Mouse (Mus musculus) gastrocnemius, postnatal 10 days (tissue): ENCODE measurements at regions not wholly inside any gene's neighbourhood (a gene's known extent, or its start where the extent isn't known, plus 50 kb on each side); places are given as distances from the start of the nearest gene placed in this dataset.

Experiments
- DNase-seq: peaks from one replicate; pipeline ENCODE4 v3.0.0; 2021; ENCODE audit warnings: mixed read lengths

- DNase-seq = peak; percentile 11
These were observed 3638.1 kb upstream of the Gm7489 start for GRCm38 (mm10) chr15:50246418-50247186.

- no peak for DNase-seq
These were observed 3624.6 kb upstream of the Gm7489 start for GRCm38 (mm10) chr15:50260057-50260456.

- DNase-seq = peak; percentile 38
These were observed 3623.3 kb upstream of the Gm7489 start for GRCm38 (mm10) chr15:50261245-50261872.

- DNase-seq = no peak
These were observed 3617.2 kb upstream of the Gm7489 start for GRCm38 (mm10) chr15:50267542-50267941.

- DNase-seq = no peak
These were observed 3613.1 kb upstream of the Gm7489 start for GRCm38 (mm10) chr15:50271646-50272045.

- DNase-seq = no peak
These were observed 3602.1 kb upstream of the Gm7489 start for GRCm38 (mm10) chr15:50282576-50282975.

- no peak for DNase-seq
These were observed 3601.2 kb upstream of the Gm7489 start for GRCm38 (mm10) chr15:50283491-50283890.

- DNase-seq = no peak
These were observed 3582.9 kb upstream of the Gm7489 start for GRCm38 (mm10) chr15:50301831-50302230.

- no peak for DNase-seq
These were observed 3580.6 kb upstream of the Gm7489 start for GRCm38 (mm10) chr15:50304085-50304484.

- DNase-seq = no peak
These were observed 3563.9 kb upstream of the Gm7489 start for GRCm38 (mm10) chr15:50320796-50321195.

GRCm38 (mm10) chr15:50345536-50345935, 3539.2 kb upstream of the Gm7489 start:
- DNase-seq = no peak

GRCm38 (mm10) chr15:50346953-50347352, 3537.8 kb upstream of the Gm7489 start:
- no peak for DNase-seq

GRCm38 (mm10) chr15:50360033-50360988, 3524.4 kb upstream of the Gm7489 start:
- DNase-seq = no peak

GRCm38 (mm10) chr15:50361334-50361733, 3523.4 kb upstream of the Gm7489 start:
- no peak for DNase-seq

- no peak for DNase-seq
These were observed 3522.8 kb upstream of the Gm7489 start for GRCm38 (mm10) chr15:50361751-50362507.

- DNase-seq = no peak
These were observed 3484.5 kb upstream of the Gm7489 start for GRCm38 (mm10) chr15:50400006-50400781.

GRCm38 (mm10) chr15:50401386-50401785, 3483.3 kb upstream of the Gm7489 start:
- DNase-seq = no peak

GRCm38 (mm10) chr15:50402551-50402950, 3482.2 kb upstream of the Gm7489 start:
- DNase-seq = no peak

- no peak for DNase-seq
These were observed 3480.8 kb upstream of the Gm7489 start for GRCm38 (mm10) chr15:50403883-50404282.

GRCm38 (mm10) chr15:50408985-50409384, 3475.7 kb upstream of the Gm7489 start:
- no peak for DNase-seq

GRCm38 (mm10) chr15:50417641-50418040, 3467.1 kb upstream of the Gm7489 start:
- no peak for DNase-seq
